Mouse (Mus musculus): Measurements from ENCODE around the gene Plcxd1.
"Not testable (repeated sequence)": the region's sequence is repeated elsewhere in the genome, so short reads cannot be mapped to it uniquely, and the experiment has no call there.

The Plcxd1 gene

DNA sequence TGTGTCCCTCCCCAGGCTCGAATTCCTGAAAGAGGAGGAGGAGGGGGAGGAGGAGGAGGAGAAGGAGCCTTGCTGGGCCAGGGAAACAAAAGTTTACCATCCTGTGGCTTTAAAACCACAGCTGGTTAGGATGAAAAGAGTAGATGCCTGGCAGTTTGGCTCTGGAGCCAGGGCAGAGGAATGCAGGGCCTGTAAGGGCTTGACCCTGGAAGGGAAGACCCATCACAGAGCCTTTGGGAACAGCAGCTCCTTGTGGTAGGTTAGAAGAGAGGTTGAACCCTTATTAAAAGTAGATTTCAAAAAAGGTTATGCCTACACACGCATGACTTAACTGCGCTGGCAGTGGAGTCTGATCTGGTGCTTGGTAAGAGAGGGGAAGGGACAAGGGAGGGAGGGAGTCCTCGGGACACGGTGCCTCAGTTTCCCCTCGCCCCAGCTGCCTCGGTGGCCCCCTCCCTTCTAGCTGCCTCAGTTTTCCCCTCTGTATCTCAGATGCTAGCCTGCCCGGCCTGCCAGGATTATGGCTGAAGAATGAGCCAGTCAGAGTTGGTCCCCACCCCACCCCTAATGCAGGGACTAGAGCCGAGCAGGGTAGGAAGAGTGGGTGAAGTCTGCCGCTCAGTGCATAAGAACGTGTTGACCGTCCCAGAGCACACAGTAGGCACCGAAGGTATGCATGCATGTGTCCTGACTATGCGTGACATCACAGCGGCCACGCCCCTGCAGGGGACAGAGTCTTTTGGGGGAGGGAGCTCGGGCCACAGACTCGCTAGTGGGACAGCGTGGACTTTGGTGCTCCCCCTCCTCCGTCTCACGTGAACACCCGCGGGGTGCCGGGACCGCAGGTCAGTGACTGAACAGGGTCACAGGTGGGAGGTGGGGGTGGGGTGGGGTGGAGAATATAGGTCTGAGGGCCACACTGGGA is at the start of gene Plcxd1:
Gene Plcxd1, plus strand, starts transcription at position 314 of the 925 bp plus-strand sequence.
- DNase-seq (ENCODE audit: low spot score): no peak

DNA sequence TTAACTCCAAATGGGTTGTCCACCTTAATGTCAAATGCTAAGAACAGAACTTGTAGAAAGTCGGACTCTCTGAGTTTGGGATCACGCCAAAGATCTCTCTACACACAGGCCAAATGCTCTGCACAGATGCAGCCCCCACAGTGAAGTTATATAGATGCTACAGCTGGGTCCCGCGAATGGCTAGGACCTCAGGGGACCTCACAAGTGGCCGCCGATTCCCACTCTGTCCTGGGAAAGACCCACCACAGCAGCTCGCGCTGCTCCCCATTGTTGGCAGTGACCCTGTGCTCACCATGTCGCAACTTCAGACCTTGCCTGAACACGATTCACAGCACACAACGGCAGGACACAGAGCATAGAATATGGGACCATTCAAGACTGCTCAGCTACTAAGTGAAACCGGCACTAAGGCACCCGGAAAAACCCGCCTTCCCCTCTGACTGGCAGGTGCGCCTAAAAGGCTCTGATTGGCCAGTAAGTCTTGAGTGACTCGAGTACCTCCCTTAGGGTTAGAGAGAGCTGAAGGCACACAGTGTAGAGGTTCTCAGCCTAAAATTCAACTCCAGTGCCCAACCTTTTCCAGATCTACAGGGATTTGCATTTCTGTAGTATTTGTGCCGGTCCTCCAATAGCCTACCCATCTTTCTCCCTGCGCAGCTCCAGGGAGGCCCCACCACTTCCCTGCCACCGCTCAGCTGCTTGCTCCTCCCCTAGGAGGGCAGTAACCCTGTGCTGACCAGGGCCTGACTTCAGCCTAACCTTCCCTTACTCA is 41.9 kb upstream of the Plcxd1 start:
- peak; percentile 82 for DNase-seq (ENCODE audit: low spot score)

DNA sequence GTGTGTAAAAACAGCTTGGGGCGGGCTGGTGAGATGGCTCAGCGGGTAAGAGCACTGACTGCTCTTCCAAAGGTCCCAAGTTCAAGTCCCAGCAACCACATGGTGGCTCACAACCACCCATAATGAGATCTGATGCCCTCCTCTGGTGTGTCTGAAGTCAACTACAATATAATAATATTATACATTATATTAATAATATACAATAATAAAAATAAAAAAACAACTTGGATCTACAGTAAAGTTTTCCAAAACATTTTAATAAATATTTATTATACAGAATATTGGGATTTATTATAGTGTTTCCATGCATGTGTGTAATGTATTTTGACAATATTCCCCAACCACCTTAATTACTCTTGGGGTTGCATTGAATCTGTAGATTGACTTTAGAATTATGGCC is 27.4 kb upstream of the Plcxd1 start, which contains the start of gene Gm17655:
Gene Gm17655, minus strand, starts transcription at position 101 of the 400 bp plus-strand sequence.
- DNase-seq (ENCODE audit: low spot score): not testable (repeated sequence)

DNA sequence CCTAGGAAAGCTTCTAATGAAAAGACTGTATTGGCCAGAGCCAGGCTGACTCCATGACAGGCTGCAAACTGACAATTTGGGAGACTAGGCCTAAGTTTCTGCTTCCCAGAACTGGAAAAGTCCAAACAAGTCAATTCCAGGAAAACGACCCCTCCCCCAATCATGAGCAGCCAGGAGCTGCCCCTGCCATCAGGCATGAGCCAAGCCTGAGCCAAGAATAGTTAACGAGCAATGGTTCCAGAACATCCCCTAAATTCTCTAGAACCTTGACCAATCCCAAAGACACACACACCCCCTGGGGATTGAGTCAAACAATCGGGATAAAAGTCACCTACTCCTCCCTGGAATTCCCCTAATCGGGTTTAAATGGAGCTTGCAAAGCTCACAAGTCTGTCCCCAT is 16.8 kb upstream of the Plcxd1 start:
- DNase-seq (ENCODE audit: low spot score): no peak

DNA sequence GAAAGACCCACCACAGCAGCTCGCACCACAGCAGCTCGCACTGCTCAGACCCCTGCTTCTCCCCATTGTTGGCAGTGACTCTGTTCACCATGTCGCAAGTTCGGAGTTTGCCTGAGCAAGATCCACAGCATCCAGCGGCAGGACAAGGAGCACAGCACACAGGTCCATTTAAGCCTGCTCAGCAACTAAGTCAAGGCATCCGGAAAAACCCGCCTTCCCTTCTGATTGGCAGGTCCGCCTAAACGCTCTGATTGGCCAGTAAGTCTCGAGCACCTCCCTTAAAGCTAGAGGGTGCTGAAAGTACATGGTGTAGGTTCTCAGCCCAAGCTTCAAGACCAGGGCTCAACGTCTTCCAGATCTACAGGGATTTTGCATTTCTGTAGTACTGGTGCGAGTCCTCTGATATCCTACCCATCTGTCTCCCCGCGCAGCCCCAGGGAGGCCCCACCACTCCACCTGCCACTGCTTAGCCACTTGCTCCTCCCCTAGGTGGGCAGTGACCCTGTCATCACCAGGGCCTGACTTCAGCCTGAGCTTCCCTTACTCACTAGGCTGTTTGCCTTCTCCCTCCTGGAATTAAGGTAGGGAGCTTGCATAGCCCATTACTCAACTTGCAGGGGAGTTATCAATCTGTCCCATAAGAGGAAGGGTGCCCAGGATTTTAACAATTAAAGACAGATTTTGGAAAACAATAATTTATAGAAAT is 13.5 kb upstream of the Plcxd1 start:
- no peak for DNase-seq (ENCODE audit: low spot score)

DNA sequence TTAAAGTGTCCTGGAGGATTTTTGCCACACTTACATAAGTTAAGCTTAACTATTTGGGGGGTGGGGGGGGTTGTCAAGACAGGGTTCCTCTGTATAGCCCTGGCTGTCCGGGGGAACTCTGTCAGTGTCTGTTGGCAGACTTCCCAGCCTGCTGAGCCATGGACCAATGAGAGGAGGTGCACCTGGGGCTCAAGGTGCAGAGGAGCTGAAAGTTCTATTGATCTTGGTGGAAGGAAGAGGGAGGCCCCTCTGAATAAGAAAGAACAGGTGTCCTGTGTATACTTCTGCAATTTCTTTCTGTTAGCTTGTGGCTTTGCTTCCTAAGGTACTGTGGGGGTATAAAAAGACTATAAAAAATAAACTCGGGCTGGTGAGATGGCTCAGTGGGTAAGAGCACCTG is 8.2 kb upstream of the Plcxd1 start:
- no peak for DNase-seq (ENCODE audit: low spot score)

DNA sequence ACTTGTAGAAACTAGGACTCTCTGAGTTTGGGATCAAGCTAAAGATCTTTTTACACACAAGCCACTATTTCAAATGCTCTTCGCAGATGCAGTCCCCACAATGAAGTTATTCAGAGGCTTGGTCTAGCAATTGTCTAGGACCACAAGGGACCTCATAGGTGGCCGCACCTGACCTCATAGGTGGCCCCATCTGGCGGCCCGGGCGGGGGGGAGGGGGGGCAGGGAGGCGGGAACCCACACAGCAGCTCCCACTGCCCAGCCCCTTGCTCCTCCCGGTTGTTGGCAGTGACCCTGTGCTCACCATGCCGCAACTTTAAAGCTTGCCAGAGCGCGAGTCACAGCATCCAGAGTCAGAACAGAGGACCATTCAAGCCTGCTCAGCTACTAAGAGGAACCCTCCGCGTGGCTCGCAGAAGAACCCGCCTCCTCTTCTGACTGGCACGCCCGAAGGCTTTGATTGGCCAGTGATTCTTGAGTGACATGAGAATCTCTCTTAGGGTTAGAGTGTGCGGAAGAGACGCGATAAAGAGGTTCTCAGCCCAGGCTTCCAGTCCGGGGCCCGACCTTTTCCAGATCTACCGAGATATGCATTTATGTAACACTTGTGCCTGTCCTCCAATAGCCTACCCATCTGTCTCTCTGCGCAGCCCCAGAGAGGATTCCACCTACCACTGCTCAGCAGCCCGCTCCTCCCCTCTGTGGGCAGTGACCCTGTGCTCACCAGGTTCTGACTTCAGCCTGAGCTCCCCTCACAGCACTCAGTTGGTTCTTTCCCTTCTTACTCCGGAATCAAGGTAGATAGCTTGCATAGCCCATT is 5.5 kb upstream of the Plcxd1 start, which contains the start of gene Gm35315:
Gene Gm35315, minus strand, starts transcription at position 391 of the 817 bp plus-strand sequence.
- peak; percentile 85 for DNase-seq (ENCODE audit: low spot score)

DNA sequence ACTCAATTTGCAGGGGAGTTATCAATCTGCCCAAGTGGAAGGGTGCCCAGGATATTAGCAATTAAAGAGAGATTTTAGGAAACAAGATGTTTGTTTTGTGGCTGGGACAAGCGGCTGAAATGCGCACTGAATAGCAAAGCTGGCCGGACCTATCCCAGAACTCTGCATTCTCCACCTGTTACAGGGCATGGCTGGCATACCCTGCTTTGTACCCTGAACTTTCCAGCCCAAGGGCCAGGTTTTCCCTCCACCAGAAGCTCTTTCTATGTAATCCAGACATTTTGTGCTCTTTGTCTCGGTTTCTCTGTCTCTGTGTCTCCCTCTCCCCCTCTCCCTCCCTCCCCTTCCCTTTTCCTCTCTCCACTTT is 4.9 kb upstream of the Plcxd1 start:
- no peak for DNase-seq (ENCODE audit: low spot score)

DNA sequence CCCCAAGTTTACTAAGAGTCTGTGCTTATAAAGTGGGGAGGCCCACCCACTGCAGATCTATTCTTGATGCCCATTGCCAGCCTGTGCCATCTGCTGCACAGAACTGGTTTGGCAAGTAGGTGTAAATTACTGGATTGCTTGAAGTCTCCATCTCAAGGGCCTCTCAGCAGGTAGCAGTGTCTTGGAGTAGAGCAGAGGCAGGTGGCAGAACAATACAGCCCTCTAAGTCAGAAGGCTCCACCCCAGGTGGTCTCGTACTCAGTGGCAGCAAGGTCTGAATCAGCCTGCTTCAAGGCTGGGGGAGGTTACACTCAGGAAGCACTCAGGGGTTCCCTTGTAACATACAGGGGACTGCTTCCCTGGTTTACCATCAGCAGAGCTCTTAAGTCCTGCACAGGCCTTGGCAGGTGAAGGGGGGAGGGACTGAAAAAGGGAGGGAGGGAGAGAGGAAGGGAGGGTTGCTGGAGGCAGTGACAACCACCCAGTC is 735 bp upstream of the Plcxd1 start:
- no peak for DNase-seq (ENCODE audit: low spot score)

DNA sequence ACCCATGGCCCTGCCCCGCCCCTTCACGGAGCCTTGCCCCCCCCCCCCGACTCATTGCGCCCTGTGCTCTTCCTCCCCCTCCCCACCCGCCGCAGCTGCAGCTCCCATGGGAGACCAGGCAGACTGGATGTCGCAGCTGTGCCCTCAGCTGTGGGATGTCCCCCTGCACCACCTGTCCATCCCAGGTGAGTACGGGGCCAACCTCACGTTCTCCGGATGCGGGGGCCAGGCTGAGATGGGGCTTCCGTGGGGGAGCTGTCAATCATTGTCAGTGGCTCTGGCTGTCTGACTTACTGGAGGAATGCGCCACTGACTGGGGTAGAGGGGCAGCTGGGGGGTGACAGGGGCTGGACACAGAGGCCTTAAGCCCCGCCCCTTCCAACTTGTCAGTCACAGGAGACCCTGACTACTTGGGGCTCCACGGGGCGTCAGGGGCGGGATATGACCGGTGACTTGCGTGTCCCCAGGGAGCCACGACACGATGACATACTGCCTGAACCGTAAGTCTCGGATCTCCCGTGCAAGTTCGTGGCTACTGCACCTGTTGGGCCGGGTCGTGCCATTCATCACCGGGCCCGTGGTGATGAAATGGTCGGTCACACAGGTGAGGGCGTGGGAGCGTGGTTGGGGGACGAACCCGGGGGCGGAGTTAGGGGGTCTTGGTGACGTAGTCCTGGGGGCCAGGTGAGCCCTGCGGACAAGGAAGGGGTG is 1.3 kb downstream of the Plcxd1 start:
- DNase-seq (ENCODE audit: low spot score): peak; percentile 54

DNA sequence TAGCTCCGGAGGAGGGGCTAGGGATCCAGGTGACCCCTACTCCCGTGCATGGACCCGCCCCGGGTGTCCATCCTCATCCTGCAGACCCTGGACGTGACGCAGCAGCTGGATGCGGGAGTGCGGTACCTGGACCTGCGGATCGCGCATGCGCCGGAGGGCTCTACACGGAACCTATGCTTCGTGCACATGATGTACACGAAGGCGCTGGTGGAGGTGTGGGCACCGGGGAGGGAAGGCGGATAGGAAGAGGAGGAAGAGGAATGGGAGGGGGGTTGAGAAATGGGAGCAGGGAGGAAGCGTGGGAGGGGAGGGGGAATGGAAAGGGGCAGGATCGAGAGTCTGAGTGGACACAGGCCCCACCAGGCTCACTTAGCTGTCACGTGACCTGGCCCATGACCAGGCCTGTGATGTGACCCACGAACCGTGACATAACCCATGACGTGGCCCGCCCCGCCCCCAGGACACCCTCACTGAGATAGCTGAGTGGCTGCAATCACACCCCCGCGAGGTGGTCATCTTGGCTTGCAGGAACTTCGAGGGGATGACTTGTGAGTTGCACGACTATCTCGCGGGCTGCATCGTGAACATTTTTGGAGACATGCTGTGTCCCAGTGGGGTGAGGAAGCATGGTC is 2.1 kb downstream of the Plcxd1 start:
- peak; percentile 35 for DNase-seq (ENCODE audit: low spot score)

DNA sequence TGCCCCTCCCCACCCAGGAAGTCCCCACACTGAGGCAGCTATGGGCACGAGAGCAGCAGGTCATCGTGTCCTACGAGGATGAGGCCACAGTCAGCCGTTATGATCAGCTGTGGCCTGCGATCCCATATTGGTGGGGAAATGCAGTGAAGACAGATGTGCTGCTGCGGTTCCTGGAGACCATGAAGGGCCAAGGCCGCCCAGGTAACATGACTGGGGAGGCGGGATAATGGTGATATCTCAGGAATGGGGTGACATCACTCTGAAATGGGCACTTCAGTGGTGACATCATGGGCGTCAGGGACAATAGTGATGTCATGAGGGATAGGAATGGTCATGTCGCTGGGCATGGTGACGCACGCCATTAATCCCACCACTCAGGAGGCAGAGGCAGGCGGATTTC is 2.7 kb downstream of the Plcxd1 start:
- DNase-seq (ENCODE audit: low spot score): no peak

DNA sequence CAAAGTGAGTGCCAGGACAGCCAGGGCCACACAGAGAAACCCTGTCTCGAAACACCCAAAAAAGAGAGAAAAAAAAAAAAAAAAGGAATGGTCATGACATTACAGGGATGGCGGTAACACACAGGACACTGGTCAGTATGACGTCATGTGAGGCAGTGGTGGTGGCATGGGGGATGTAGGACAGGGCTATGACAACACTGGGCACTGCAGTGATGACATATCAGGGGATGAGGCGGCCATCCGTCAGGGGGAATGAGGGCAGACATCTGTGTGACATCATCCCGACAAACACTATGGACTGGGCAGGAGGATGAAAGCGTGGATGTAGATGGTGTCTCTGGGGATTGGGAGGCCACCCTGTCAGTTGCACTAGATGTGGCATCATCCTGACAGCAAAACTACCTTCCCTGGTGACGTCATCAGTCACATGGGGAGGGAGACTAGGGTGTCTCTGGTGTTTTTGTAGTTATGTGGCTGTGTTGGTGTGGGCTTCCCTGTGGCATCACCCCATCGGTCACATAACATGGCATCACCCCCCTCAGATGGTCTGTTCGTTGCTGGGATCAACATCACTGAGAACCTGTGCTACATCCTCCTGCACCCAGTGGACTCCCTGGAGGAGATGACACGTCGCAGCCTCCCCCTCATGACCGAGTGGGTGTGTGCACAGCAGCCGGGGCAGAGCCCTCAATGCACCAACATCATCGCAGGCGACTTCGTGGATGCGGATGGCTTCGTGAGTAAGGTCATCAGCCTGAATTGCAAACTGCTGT is 3.3 kb downstream of the Plcxd1 start:
- DNase-seq (ENCODE audit: low spot score): no peak

DNA sequence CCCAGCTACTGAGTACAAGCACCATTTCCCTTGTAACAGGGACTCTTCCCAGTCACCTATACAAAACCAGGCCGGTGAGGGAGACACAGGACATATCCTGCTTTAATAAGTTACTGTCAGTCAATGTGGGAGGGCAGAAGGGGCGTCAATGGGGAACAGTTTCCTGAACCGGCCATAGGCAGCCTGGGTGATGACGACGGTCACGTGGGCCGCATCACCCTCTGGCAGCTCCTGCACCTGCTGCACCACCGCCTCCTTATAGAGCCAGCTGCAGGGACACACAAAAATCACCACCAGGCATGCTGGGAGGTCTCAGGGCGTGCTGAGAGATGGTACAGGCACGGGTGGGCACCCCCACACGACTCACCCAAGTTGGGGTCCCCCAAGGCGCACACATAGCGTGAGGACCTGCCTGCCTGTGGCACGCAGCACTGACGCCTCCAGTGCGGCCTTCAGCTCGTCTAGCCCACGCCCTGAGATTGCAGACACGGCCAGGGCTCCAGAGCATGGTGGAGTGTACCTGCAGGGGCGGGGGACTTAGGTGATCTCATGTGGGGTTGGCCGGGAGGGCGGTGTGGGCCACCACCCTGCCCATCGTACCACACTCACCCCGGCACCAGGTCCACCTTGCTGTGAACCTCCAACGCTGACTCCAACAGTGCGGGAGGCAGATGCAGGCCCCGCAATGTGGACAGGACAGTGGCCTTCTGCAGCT is 4.3 kb downstream of the Plcxd1 start:
- no peak for DNase-seq (ENCODE audit: low spot score)

DNA sequence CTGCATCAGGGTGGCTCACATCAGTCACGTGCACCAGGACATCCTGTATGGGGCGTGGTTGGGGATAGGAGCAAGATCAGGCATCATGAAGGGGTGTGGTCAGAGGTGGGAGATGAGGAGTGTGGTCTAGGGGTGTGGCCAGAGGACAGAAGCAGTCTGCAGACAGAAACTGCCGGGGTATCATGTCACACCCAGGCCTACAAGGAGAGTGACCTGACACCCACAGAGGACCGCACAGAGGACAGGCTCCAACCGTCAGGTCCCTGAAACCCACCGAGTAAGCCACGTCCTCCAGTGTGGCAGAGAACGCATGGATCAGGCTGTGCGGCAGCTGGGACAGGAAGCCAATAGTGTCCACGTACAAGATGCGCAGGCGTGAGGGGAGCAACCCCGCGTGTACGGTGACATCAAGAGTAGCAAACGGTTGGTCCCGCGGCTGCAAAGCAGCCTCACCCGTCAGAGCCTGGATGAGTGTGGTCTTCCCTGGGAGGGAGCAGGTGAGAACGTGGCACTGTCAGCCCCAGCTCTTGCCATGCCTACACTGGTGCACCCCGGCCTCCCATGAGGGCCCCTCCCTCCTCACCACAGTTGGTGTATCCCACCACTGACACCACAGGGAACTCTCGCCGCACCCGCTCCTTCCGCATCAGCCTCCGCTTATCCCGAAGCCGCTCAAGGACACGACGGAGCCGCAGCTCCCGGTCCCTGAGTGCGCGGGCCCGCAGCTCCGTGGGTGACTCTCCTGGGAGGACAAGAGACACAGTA is 5.0 kb downstream of the Plcxd1 start:
- no peak for DNase-seq (ENCODE audit: low spot score)

DNA sequence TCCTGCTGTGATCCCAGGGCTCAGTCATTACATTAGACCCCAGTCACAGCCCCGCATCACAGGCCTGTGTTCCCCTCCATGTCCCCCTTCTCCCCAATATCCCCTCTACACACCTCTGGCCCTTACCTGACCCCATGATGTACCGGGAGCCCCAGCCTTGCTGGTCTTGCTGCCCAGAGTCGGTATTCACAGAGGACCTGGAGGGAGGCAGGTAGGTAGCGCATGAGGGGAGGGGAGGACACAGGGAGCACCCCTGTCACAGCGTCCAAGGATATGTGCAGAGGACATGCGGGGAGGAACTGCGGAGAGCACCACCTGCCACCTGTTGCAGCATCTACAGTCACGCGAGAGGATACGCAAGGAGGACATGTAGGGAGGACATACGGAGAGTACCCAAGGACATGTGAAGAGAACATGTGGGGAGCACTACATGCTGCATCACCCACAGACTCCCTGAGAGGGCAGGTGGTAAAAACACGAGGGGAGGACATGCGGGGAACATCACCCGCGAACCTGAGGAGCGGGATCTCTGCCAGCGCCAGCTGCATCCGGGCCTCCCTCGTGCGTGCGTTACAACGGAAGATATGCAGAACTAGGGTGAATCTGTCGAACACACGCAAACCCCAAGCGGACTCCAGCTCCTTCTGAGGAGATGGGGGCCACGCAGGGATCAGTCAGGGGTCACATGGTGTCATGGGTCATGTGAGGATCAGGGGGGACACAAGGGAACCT is 6.5 kb downstream of the Plcxd1 start:
- no peak for DNase-seq (ENCODE audit: low spot score)

DNA sequence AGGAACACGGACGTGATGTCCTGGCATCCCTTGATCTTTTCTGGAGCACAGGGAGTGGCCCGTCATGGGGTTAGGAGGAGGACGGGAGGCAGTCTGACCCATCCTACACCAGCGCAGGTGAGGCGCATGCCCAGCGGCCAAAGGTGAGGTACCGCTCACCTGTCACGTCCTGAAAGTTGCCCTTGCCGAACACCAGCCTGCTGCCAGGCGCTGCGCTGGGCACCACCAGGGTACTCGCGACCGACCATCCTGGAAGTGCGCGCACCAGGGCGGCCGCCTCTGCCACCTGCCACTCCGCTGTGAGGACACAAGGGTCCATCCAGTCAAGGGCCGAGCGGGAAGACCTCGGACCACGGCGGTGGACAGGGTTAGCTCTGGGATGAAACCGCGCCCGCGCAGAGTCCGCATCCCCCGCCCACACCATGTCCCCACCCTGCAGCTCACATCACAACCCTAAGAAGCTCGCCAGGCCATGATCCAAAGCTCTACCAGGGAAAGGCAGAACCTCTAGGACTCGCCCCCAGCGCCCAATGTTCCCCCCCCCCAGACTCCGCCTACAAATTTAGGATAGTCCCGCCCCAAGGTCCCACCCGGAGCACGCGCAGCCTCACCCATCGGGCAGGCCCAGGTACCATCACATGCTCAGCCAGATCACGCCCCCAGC is 7.3 kb downstream of the Plcxd1 start:
- DNase-seq (ENCODE audit: low spot score): no peak

All from T-cell, adult 2 months (primary cell).